Mouse (Mus musculus) brain, adult 2 months (tissue): ENCODE data around the gene Ehd1.
A peak's percentile ranks its signal among the peaks of the same experiment; 100 is the strongest.
"Not testable (repeated sequence)": the region's sequence is repeated elsewhere in the genome, so short reads cannot be mapped to it uniquely, and the experiment has no call there.

Source experiments
- DNase-seq: peaks from one replicate; pipeline ENCODE4 v3.0.0; 2011; ENCODE audit warnings: low read depth, low spot score

Gene Ehd1

GRCm38 (mm10) chr19:6299450-6300267 lies 23.1 kb downstream of the Ehd1 start:
- no peak for DNase-seq

GRCm38 (mm10) chr19:6300402-6300841 lies 23.9 kb downstream of the Ehd1 start:
- DNase-seq: no peak

GRCm38 (mm10) chr19:6302114-6302513 lies 25.6 kb downstream of the Ehd1 start:
- peak; percentile 59 for DNase-seq

GRCm38 (mm10) chr19:6302522-6302921 lies 26.0 kb downstream of the Ehd1 start:
- peak; percentile 97 for DNase-seq

- DNase-seq: peak; percentile 63
These were observed 27.3 kb downstream of the Ehd1 start for GRCm38 (mm10) chr19:6303831-6304230.

GRCm38 (mm10) chr19:6304787-6305516 lies 28.4 kb downstream of the Ehd1 start:
- peak; percentile 95 for DNase-seq

- DNase-seq: no peak
These were observed 29.1 kb downstream of the Ehd1 start for GRCm38 (mm10) chr19:6305517-6306115.

- peak; percentile 82 for DNase-seq
These were observed 29.6 kb downstream of the Ehd1 start, which contains the start of gene Cdc42bpg for GRCm38 (mm10) chr19:6306137-6306551. Gene Cdc42bpg (plus strand): TSS chr19:6306456.

GRCm38 (mm10) chr19:6306586-6306985 lies 30.1 kb downstream of the Ehd1 start:
- DNase-seq: peak; percentile 62

GRCm38 (mm10) chr19:6307733-6308531 lies 31.4 kb downstream of the Ehd1 start:
- no peak for DNase-seq

- no peak for DNase-seq
These were observed 33.7 kb downstream of the Ehd1 start for GRCm38 (mm10) chr19:6310181-6310580.

GRCm38 (mm10) chr19:6311783-6312182 lies 35.3 kb downstream of the Ehd1 start:
- DNase-seq: not testable (repeated sequence)

- no peak for DNase-seq
These were observed 37.3 kb downstream of the Ehd1 start for GRCm38 (mm10) chr19:6313796-6314195.

GRCm38 (mm10) chr19:6314513-6314912 lies 38.0 kb downstream of the Ehd1 start:
- DNase-seq: no peak

- DNase-seq: peak; percentile 85
These were observed 39.0 kb downstream of the Ehd1 start for GRCm38 (mm10) chr19:6315573-6315972.

GRCm38 (mm10) chr19:6318145-6318544 lies 41.6 kb downstream of the Ehd1 start:
- DNase-seq: no peak

- no peak for DNase-seq
These were observed 44.8 kb downstream of the Ehd1 start for GRCm38 (mm10) chr19:6321358-6321757.

GRCm38 (mm10) chr19:6321786-6322621 lies 45.5 kb downstream of the Ehd1 start:
- peak; percentile 77 for DNase-seq

GRCm38 (mm10) chr19:6324751-6325150 lies 48.2 kb downstream of the Ehd1 start:
- no peak for DNase-seq

GRCm38 (mm10) chr19:6331178-6331577 lies 54.7 kb downstream of the Ehd1 start:
- no peak for DNase-seq
